Mouse (Mus musculus): Measurements from ENCODE around the gene Per2. TPM values are rescaled to one million over a fixed set of nuclear protein-coding genes. Genes with fewer than 3 reads are reported as not detected.

Per2 gene
- total RNA-seq, 1 experiment = 0.58 TPM

DNA sequence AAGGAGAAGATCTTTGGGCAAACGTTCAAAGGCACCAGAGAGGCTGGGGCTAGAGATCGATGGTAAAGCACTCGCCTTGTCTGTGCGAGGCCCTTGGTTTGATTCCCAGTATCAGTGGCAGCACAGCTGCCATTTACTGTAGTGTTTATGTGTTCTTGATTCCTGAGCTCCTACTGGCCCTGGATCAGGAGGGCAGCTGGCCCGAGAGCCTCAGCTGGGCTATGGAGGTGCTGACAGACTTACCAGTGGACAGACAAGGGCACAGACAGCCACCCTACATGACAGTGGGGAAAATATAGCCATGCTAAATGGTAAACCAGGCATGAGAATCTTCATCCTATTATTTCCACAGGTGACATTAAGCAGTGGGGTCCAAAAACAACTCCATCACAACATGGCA lies 8.3 kb downstream of the Per2 start:
- Histone ChIP-seq H3K4me3 (ENCODE audit: insufficient read depth in 1 of 2, low read depth in 1 of 2, low read length in 2 of 2, poor library complexity in 1 of 2, severe bottlenecking in 1 of 2) (no peak overlapping the region), H3K27ac (ENCODE audit: insufficient read depth, low read depth, low read length, poor library complexity, severe bottlenecking) (no peak overlapping the region), H3K9ac (ENCODE audit: insufficient read depth, low read depth, low read length, poor library complexity, severe bottlenecking) (no peak overlapping the region), H3K9me3 (ENCODE audit: control insufficient read depth, insufficient read depth, low read depth, low read length) (no peaks in the 10 kb centered on the region), H3K4me1 (ENCODE audit: control insufficient read depth in 2 of 2, insufficient read depth in 2 of 2, low read length in 2 of 2, poor library complexity in 1 of 2) (no peaks in the 10 kb centered on the region), H3K36me3 (ENCODE audit: control insufficient read depth, insufficient read depth, low read length, poor library complexity, severe bottlenecking) (no peaks in the 10 kb centered on the region)
- no peak for DNase-seq (ENCODE audit: low read depth, low spot score)
- TF ChIP-seq ZC3H11A (IDR thresholded peaks at IDR 0.05; ENCODE audit: borderline replicate concordance, low read depth, low read length) (no peak), HCFC1 (IDR thresholded peaks at IDR 0.05; ENCODE audit: borderline replicate concordance, insufficient read depth, low read length) (no peak), MAFK (IDR thresholded peaks at IDR 0.05; ENCODE audit: insufficient read depth, low read depth, low read length) (no peak), CHD2 (IDR thresholded peaks at IDR 0.05; ENCODE audit: low read depth, low read length) (no peak), ZNF384 (IDR thresholded peaks at IDR 0.05; ENCODE audit: low read depth, low read length) (no peak)
- in situ Hi-C loops (cut with MboI; ENCODE audit: low sequenced_read_pairs in 2 of 2, unreplicated experiment in 2 of 2) = no loop called here

- TF ChIP-seq ZC3H11A (IDR thresholded peaks at IDR 0.05; ENCODE audit: borderline replicate concordance, low read depth, low read length) (no peak), HCFC1 (IDR thresholded peaks at IDR 0.05; ENCODE audit: borderline replicate concordance, insufficient read depth, low read length) (no peak)
- Histone ChIP-seq H3K4me1 (ENCODE audit: control insufficient read depth in 2 of 2, insufficient read depth in 2 of 2, low read length in 2 of 2, poor library complexity in 1 of 2) (no peaks in the 10 kb centered on the region), H3K27ac (ENCODE audit: insufficient read depth, low read depth, low read length, poor library complexity, severe bottlenecking) (no peak overlapping the region), H3K4me3 (ENCODE audit: insufficient read depth in 1 of 2, low read depth in 1 of 2, low read length in 2 of 2, poor library complexity in 1 of 2, severe bottlenecking in 1 of 2) (no peak overlapping the region), H3K36me3 (ENCODE audit: control insufficient read depth, insufficient read depth, low read length, poor library complexity, severe bottlenecking) (no peaks in the 10 kb centered on the region), H3K9ac (ENCODE audit: insufficient read depth, low read depth, low read length, poor library complexity, severe bottlenecking) (no peak overlapping the region), H3K9me3 (ENCODE audit: control insufficient read depth, insufficient read depth, low read depth, low read length) (no peaks in the 10 kb centered on the region)
- no peak for DNase-seq (ENCODE audit: low read depth, low spot score)
- in situ Hi-C loops (cut with MboI; ENCODE audit: low sequenced_read_pairs in 2 of 2, unreplicated experiment in 2 of 2) = no loop called here
Observed at GRCm38 (mm10) chr1:91448688-91449087, 10.4 kb downstream of the Per2 start.

GRCm38 (mm10) chr1:91446511-91446910 lies 12.6 kb downstream of the Per2 start:
- no peak for TF ChIP-seq ZNF384 (IDR thresholded peaks at IDR 0.05; ENCODE audit: low read depth, low read length)
- no peak for TF ChIP-seq CHD2 (IDR thresholded peaks at IDR 0.05; ENCODE audit: low read depth, low read length)
- no peak for TF ChIP-seq HCFC1 (IDR thresholded peaks at IDR 0.05; ENCODE audit: borderline replicate concordance, insufficient read depth, low read length)
- TF ChIP-seq MAFK (IDR thresholded peaks at IDR 0.05; ENCODE audit: insufficient read depth, low read depth, low read length) = no peak
- TF ChIP-seq ZC3H11A (IDR thresholded peaks at IDR 0.05; ENCODE audit: borderline replicate concordance, low read depth, low read length) = no peak
- in situ Hi-C loops (cut with MboI; ENCODE audit: low sequenced_read_pairs in 2 of 2, unreplicated experiment in 2 of 2) = no loop called here
- no peaks in the 10 kb centered on the region for H3K36me3 ChIP-seq (ENCODE audit: control insufficient read depth, insufficient read depth, low read length, poor library complexity, severe bottlenecking)
- no peak for DNase-seq (ENCODE audit: low read depth, low spot score)
- no peaks in the 10 kb centered on the region for H3K9me3 ChIP-seq (ENCODE audit: control insufficient read depth, insufficient read depth, low read depth, low read length)
- H3K4me1 ChIP-seq (ENCODE audit: control insufficient read depth in 2 of 2, insufficient read depth in 2 of 2, low read length in 2 of 2, poor library complexity in 1 of 2) = no peaks in the 10 kb centered on the region
- H3K4me3 ChIP-seq (ENCODE audit: insufficient read depth in 1 of 2, low read depth in 1 of 2, low read length in 2 of 2, poor library complexity in 1 of 2, severe bottlenecking in 1 of 2) = no peak overlapping the region
- no peak overlapping the region for H3K27ac ChIP-seq (ENCODE audit: insufficient read depth, low read depth, low read length, poor library complexity, severe bottlenecking)
- H3K9ac ChIP-seq (ENCODE audit: insufficient read depth, low read depth, low read length, poor library complexity, severe bottlenecking) = no peak overlapping the region

GRCm38 (mm10) chr1:91446060-91446459 lies 13.1 kb downstream of the Per2 start:
- DNase-seq (ENCODE audit: low read depth, low spot score) = no peak

More at GRCm38 (mm10) chr1:91446060-91446459, 13.1 kb downstream of the Per2 start:
- Histone ChIP-seq H3K27ac (ENCODE audit: insufficient read depth, low read depth, low read length, poor library complexity, severe bottlenecking) (no peak overlapping the region), H3K4me1 (ENCODE audit: control insufficient read depth in 2 of 2, insufficient read depth in 2 of 2, low read length in 2 of 2, poor library complexity in 1 of 2) (no peaks in the 10 kb centered on the region), H3K4me3 (ENCODE audit: insufficient read depth in 1 of 2, low read depth in 1 of 2, low read length in 2 of 2, poor library complexity in 1 of 2, severe bottlenecking in 1 of 2) (no peak overlapping the region), H3K36me3 (ENCODE audit: control insufficient read depth, insufficient read depth, low read length, poor library complexity, severe bottlenecking) (no peaks in the 10 kb centered on the region), H3K9me3 (ENCODE audit: control insufficient read depth, insufficient read depth, low read depth, low read length) (no peaks in the 10 kb centered on the region), H3K9ac (ENCODE audit: insufficient read depth, low read depth, low read length, poor library complexity, severe bottlenecking) (no peak overlapping the region)
- in situ Hi-C loops (cut with MboI; ENCODE audit: low sequenced_read_pairs in 2 of 2, unreplicated experiment in 2 of 2) = no loop called here
- TF ChIP-seq CHD2 (IDR thresholded peaks at IDR 0.05; ENCODE audit: low read depth, low read length) = no peak
- no peak for TF ChIP-seq ZNF384 (IDR thresholded peaks at IDR 0.05; ENCODE audit: low read depth, low read length)
- TF ChIP-seq MAFK (IDR thresholded peaks at IDR 0.05; ENCODE audit: insufficient read depth, low read depth, low read length) = no peak
- TF ChIP-seq ZC3H11A (IDR thresholded peaks at IDR 0.05; ENCODE audit: borderline replicate concordance, low read depth, low read length) = no peak
- no peak for TF ChIP-seq HCFC1 (IDR thresholded peaks at IDR 0.05; ENCODE audit: borderline replicate concordance, insufficient read depth, low read length)
